Mouse (Mus musculus) hindbrain, embryonic 16.5 days (tissue): Measurements from ENCODE around the gene Pdk2. TPM values are rescaled to one million over a fixed set of nuclear protein-coding genes. Genes with fewer than 3 reads are reported as not detected.

ENCODE experiments used
- ATAC-seq: fragments of 200-750 bp; cut with Nextera tagmentation; 2 replicates; pipeline ENCODE4 v1.8.0; 2017; ENCODE audit warnings: moderate TSS enrichment, moderate library complexity
- H3K27ac ChIP-seq: fragments of 300-500 bp; sonication (generic); 2 replicates; pipeline ENCODE4 v1.5.1; 2014; ENCODE audit warnings: low read depth, mild to moderate bottlenecking, control low read depth, low read length, moderate library complexity
- H3K27me3 ChIP-seq: fragments of 300-500 bp; sonication (generic); replicated peaks from 2 replicates; pipeline ENCODE4 v1.6.1; 2014; ENCODE audit warnings: low read length; ENCODE audit not compliant: control insufficient read depth, insufficient read depth
- H3K36me3 ChIP-seq: fragments of 300-500 bp; sonication (generic); 2 replicates; pipeline ENCODE4 v1.6.1; 2014; ENCODE audit warnings: mild to moderate bottlenecking, low read length, moderate library complexity, mixed read lengths; ENCODE audit not compliant: control insufficient read depth, insufficient read depth
- H3K4me1 ChIP-seq: fragments of 300-500 bp; sonication (generic); 2 replicates; pipeline ENCODE4 v1.6.1; 2014; ENCODE audit warnings: low read depth, low read length; ENCODE audit not compliant: control insufficient read depth, insufficient read depth
- H3K4me2 ChIP-seq: fragments of 300-500 bp; sonication (generic); 2 replicates; pipeline ENCODE4 v1.6.1; 2014; ENCODE audit warnings: mild to moderate bottlenecking, low read length, control low read depth, moderate library complexity
- H3K4me3 ChIP-seq: fragments of 300-500 bp; sonication (generic); 2 replicates; pipeline ENCODE4 v1.5.1; 2014; ENCODE audit warnings: mild to moderate bottlenecking, low read length, control low read depth, moderate library complexity
- H3K9ac ChIP-seq: fragments of 300-500 bp; sonication (generic); 2 replicates; pipeline ENCODE4 v1.6.1; 2014; ENCODE audit warnings: low read depth, mild to moderate bottlenecking, control low read depth, low read length, moderate library complexity
- H3K9me3 ChIP-seq: fragments of 300-500 bp; sonication (generic); 2 replicates; pipeline ENCODE4 v1.6.1; 2014; ENCODE audit warnings: mild to moderate bottlenecking, low read length, moderate library complexity; ENCODE audit not compliant: control insufficient read depth
- WGBS: fragments of 180-500 bp; shearing (Covaris S2); extraction: QIAGEN DNeasy Blood & Tissue Kit; methylation state at CpG from one replicate; pipeline ENCODE4 v1.1.7; 2014; 5-methylcytosine and 5-hydroxymethylcytosine counted together
- polyA plus RNA-seq: library from polyadenylated mRNA; unstranded; fragments of >200 nt; fragmentation: Nextera tagmentation; extraction: Ambion mirVana; gene quantifications from 2 replicates; pipeline ENCODE4 v1.2.1, GENCODE M21; 2015

Pdk2 gene
- polyA plus RNA-seq, 1 experiment from 2014 or later: 34.6 TPM

- Histone ChIP-seq H3K4me2 (peak overlapping the region; percentile 96), H3K4me1 (peaks cover 35% of the 10 kb centered on the region), H3K27ac (peak overlapping the region; percentile 95), H3K9me3 (no peaks in the 10 kb centered on the region), H3K36me3 (no peaks in the 10 kb centered on the region), H3K27me3 (no peaks in the 10 kb centered on the region), H3K4me3 (peak overlapping the region; percentile 68), H3K9ac (peak overlapping the region; percentile 78)
- peak; percentile 73 for ATAC-seq
- under 1% methylated on average over 12 of the region's 12 CpGs for WGBS
Observed at GRCm38 (mm10) chr11:94989562-94990017, 51.6 kb downstream of the Pdk2 start.

DNA sequence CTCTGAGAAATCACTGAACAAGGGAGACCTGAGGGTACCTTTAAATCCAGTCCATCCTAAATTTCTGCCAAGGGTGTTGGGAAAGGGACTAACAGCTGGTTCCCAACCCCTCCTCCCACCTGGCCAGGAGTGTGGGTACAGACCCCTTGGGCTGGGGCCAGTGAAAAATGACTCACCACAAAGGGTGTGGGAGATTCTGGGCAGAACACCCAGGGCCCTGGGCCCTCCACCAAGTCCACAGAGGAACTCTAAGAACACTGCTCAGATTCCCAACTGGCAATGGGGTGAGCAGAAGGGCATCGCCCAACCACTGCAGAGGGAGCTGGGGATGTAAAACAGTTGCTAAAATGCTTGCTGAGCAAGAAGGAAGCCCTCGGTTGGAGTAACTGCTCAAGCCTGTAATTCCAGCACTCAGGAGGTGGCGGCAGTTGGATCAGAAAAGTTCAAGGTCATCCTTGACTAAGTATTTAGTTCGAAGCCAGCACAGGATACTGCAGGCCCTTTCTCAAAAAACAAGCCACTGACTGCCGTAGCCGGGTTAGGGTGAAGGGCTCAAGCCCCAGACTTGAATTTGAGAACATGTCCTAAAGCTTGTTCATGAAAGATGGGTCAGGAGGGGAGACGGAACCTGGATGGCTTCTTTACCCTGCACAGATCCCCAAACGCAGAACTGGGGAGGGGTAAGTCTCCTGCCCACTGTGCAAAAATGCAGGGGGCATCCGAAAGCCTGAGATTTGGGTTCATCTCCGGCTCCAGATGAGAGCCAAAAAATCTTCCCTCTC is 52.2 kb downstream of the Pdk2 start:
- no peak for ATAC-seq
- H3K36me3 ChIP-seq: no peaks in the 10 kb centered on the region
- H3K9me3 ChIP-seq: no peaks in the 10 kb centered on the region
- H3K9ac ChIP-seq: peak overlapping the region; percentile 78
- 16% methylated on average over 10 of the region's 10 CpGs for WGBS
- H3K4me1 ChIP-seq: peaks cover 29% of the 10 kb centered on the region
- H3K27me3 ChIP-seq: no peaks in the 10 kb centered on the region
- H3K4me2 ChIP-seq: peak overlapping the region; percentile 96
- H3K4me3 ChIP-seq: peak overlapping the region; percentile 68
- peak overlapping the region; percentile 95 for H3K27ac ChIP-seq

DNA sequence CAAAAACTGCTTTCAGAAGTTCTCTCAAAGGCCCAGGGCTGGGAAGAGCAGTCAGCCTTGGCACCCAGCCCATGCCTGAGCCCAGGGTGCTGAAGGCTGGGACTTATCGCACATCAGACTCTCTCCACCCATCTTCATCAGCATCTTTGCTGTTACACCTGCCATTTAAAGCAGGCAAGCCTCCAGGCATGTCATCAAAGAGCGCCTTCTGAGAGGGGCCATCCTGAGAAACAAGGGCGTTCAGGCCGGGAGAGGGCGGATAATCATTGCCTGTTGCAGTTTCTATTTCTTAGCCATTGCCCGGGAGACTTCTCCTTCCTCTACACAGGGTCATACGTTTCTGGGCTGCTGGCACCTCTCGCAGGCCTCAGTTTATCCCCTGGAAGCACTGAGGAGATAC is 53.3 kb downstream of the Pdk2 start:
- no peak overlapping the region for H3K4me2 ChIP-seq
- ATAC-seq: no peak
- no peaks in the 10 kb centered on the region for H3K36me3 ChIP-seq
- no peak overlapping the region for H3K9ac ChIP-seq
- H3K4me1 ChIP-seq: peaks cover 18% of the 10 kb centered on the region
- no peak overlapping the region for H3K4me3 ChIP-seq
- H3K27ac ChIP-seq: no peak overlapping the region
- no peaks in the 10 kb centered on the region for H3K27me3 ChIP-seq
- WGBS: 86% methylated on average over 8 of the region's 8 CpGs
- no peaks in the 10 kb centered on the region for H3K9me3 ChIP-seq

GRCm38 (mm10) chr11:94987341-94987740 is 53.8 kb downstream of the Pdk2 start:
- Histone ChIP-seq H3K4me1 (peaks cover 18% of the 10 kb centered on the region), H3K27ac (no peak overlapping the region), H3K9ac (no peak overlapping the region), H3K36me3 (no peaks in the 10 kb centered on the region), H3K4me3 (no peak overlapping the region), H3K27me3 (no peaks in the 10 kb centered on the region), H3K4me2 (no peak overlapping the region), H3K9me3 (no peaks in the 10 kb centered on the region)
- 57% methylated on average over 6 of the region's 6 CpGs for WGBS
- no peak for ATAC-seq

DNA sequence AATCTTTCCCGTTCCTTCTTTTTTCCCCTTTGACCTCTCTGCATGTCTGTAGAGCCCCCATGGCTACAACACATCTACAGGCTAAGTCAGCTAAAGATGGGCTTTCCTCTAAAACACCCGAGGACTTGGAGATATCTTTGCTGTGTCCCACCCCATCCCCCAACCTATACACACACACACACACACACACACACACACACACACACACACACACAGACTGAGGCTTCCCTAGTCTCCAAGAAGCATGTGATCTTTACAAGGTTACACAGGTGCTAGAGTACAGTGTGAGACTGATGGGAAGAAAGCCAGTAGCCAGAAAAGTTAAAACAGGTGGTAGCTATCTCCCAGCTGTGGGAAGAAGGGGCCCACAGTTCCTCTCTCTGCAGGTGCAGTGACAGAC is 54.7 kb downstream of the Pdk2 start:
- H3K36me3 ChIP-seq: no peaks in the 10 kb centered on the region
- H3K4me3 ChIP-seq: no peak overlapping the region
- no peak for ATAC-seq
- no peaks in the 10 kb centered on the region for H3K27me3 ChIP-seq
- H3K4me2 ChIP-seq: no peak overlapping the region
- no peak overlapping the region for H3K9ac ChIP-seq
- no peaks in the 10 kb centered on the region for H3K9me3 ChIP-seq
- 78% methylated on average over 2 of the region's 2 CpGs for WGBS
- H3K27ac ChIP-seq: no peak overlapping the region
- H3K4me1 ChIP-seq: peaks cover 18% of the 10 kb centered on the region

DNA sequence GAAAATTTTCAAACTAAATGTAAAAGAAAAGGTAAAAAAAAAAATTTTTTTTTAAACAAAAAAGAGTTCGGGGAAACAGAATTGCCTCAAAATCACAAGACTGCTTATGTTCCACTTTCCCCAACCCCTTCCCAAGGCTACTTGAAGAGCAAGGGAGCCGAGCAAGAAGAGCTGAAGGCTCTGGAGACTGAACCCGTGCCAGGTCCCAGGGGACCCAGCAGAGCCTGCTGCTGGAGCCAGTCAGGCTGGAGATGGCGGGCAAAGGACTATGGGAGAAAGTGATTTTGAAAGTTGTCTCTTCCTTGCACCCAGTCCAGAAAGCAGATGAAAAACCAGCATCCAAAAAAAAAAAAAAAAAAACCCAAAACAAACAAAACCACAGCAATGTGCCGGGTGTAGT is 55.3 kb downstream of the Pdk2 start:
- Histone ChIP-seq H3K4me3 (no peak overlapping the region), H3K36me3 (no peaks in the 10 kb centered on the region), H3K4me1 (peaks cover 18% of the 10 kb centered on the region), H3K9me3 (no peaks in the 10 kb centered on the region), H3K9ac (no peak overlapping the region), H3K27me3 (no peaks in the 10 kb centered on the region), H3K4me2 (no peak overlapping the region), H3K27ac (no peak overlapping the region)
- WGBS: 77% methylated on average over 5 of the region's 5 CpGs
- ATAC-seq: no peak

DNA sequence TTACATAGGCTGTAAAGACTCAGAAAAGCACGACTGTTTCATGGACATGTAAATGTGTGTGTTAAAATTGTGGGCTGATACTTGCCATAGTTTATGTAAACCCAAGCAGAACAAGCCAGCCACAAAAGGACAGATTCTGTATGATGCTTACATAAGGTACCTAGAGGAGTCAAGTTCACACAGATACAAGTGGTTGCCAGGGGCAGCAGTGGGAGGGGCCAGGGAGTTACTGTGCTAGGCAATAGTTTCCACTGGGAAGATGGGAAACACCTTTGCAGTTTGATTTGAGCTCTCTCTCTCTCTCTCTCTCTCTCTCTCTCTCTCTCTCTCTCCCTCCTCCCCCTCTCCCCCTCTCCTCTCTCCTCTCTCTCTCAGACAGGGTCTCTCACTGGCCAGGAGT is 56.0 kb downstream of the Pdk2 start:
- Histone ChIP-seq H3K4me1 (peaks cover 13% of the 10 kb centered on the region), H3K36me3 (no peaks in the 10 kb centered on the region), H3K27ac (no peak overlapping the region), H3K9ac (no peak overlapping the region), H3K4me3 (no peak overlapping the region), H3K27me3 (no peaks in the 10 kb centered on the region), H3K4me2 (no peak overlapping the region), H3K9me3 (no peaks in the 10 kb centered on the region)
- ATAC-seq: no peak
- WGBS: 55% methylated on average over 1 of the region's 1 CpGs

- no peaks in the 10 kb centered on the region for H3K27me3 ChIP-seq
- H3K4me1 ChIP-seq: peaks cover 10% of the 10 kb centered on the region
- no peaks in the 10 kb centered on the region for H3K36me3 ChIP-seq
- H3K9ac ChIP-seq: peak overlapping the region; percentile 52
- WGBS: 76% methylated on average over 11 of the region's 11 CpGs
- ATAC-seq: peak; percentile 6; the same call in 1 of the 2 replicates
- H3K9me3 ChIP-seq: no peaks in the 10 kb centered on the region
- peak overlapping the region; percentile 72 for H3K27ac ChIP-seq
- peak overlapping the region; percentile 58 for H3K4me2 ChIP-seq
- H3K4me3 ChIP-seq: peak overlapping the region; percentile 30
Observed at GRCm38 (mm10) chr11:94979462-94980179, 61.5 kb downstream of the Pdk2 start.

DNA sequence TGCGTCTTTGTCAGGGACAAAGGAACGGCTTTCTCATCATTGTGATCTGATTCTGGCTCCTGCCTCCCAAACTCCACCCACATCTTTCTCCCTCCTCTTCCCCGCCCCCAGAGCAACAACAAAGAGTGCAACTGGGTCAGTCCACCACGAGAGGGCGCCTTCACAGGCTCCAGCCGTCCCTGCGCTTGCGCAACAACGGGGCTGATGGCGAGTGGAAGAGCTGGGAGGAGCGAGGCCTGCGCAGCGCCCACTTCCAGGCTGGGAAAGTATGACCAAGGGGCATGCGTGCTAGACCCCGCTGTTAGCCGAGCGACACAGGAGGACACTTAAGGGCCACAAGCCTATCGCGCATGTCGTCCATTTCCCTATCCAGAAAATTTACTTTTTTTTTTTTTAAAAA is 62.2 kb downstream of the Pdk2 start:
- Histone ChIP-seq H3K27me3 (no peaks in the 10 kb centered on the region), H3K36me3 (no peaks in the 10 kb centered on the region), H3K9me3 (no peaks in the 10 kb centered on the region), H3K27ac (peak overlapping the region; percentile 82), H3K4me3 (peak overlapping the region; percentile 30), H3K4me2 (peak overlapping the region; percentile 58), H3K9ac (peak overlapping the region; percentile 53), H3K4me1 (peaks cover 10% of the 10 kb centered on the region)
- peak; percentile 96 for ATAC-seq
- WGBS: 0% methylated on average over 20 of the region's 20 CpGs
